Mouse (Mus musculus) CH12F3 (cell line): ENCODE measurements around the gene Tssk2.

ENCODE experiments used
- in situ Hi-C: fragments of 300-500 bp; cut with MboI; formaldehyde crosslinking; loops from 2 replicates; pipeline ENCODE4 v1.14.3; 2020; ENCODE audit warnings: low sequenced_read_pairs

Gene Tssk2

GRCm38 (mm10) chr16:17945081-17945831 is 46.8 kb downstream of the Tssk2 start:
- in situ Hi-C loops = no loop called here

GRCm38 (mm10) chr16:17949421-17949877 is 51.0 kb downstream of the Tssk2 start:
- in situ Hi-C loops = no loop called here
